Mouse (Mus musculus) fat pad, adult 2 months (tissue): ENCODE measurements around the gene Rab3gap1.

Experiments used
- DNase-seq: peaks from one replicate; pipeline ENCODE4 v3.0.0-alpha.2; 2011; ENCODE audit warnings: low read depth, low spot score; ENCODE audit errors: extremely low read depth

The Rab3gap1 gene

DNA sequence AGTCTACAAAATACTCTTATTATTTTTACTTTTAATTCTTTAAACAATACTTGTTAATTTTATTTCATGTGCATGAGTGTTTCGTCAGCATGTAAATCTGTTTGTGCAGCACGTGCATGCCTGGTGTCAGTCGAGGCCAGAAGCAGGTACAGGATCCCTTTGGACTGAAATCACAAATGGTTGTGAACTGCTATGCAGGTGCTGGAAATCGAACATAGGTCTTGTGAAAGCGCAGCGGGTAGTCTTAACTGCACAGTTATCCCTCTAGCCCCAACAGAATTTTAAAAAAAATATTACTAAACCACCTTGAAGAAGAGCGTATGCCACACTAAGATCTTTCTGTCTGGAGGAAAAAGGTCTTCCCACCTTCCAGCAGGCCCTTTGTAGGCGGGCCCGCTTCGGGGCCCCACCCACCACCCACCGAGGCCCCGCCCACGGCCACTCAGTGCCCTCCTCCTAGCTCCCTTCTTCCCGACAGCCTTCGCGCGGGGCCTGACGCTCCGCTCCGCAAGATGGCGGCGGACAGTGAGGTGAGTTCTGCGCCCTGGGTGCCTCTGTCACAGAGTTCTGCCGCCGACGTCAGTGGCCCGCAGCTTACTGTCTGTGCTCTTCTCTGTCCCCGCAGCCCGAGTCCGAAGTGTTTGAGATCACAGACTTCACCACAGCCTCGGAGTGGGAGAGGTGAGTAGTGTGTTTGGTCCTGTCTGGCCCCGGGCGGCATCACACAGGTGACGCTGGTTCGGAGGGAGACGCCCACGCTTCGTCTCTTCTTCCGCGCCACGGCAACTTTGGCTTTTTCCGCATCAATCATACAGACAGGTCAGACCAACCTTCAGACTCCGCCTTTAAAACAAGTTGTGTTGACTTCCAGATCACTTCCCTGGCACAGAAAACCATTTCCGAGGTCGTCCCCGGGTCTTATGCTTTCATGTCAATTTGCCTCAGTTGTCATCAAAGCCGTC is at the start of gene Rab3gap1:
Gene Rab3gap1, plus strand, starts transcription at position 474 of the 962 bp plus-strand sequence.
- no peak for DNase-seq

DNA sequence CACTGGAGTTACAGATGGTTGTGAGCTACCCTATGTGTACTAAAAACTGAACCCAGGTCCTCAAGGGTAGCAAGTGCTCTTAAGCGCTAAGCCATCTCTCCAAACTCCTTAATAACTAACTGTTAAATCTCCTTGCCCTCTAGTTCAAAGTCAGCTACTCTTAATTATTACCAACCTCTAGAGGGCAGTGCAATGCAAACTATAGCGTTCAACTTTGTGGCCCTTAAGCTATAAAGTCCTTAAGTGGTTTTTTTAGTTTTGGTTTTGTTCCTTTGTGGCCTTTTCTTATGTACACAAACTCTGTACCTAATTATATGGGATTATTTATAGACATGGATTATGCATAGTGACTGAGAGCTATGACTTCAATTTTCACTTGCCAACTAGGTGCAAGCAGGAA is 41.2 kb upstream of the Rab3gap1 start:
- DNase-seq = peak; percentile 14

DNA sequence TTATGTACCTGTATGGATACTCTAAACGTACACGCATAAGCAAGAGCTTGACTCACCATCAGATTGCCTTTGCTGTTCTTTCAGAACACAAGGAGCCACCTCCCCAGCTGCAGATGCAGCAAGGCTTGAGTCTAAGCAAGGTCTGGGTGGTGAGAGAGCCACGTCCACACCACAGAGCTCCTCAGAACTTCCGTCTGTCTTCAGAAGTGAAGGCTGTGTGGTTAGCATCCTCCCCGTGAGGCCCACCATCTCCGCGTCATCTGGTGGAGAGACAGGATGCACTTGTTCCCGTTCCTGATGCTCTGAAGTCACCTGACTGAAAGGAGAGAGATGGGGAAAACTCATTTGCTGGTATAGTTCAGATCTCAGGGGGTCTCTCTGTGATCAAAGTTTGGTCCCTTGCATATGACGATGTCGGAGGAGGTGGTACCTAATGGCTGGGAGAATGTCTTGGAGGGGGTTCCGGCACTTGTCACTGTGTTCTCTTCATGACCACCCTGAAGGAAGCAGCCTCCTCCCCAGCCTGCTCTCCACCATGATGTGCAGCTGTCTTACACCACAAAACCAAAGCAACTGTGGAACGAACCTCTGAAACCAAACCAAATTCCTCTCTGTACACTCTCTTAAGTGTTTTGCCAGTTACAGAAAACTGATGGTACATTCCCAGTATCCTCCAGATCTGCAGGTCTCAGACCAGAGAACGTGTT is 38.2 kb upstream of the Rab3gap1 start:
- no peak for DNase-seq

DNA sequence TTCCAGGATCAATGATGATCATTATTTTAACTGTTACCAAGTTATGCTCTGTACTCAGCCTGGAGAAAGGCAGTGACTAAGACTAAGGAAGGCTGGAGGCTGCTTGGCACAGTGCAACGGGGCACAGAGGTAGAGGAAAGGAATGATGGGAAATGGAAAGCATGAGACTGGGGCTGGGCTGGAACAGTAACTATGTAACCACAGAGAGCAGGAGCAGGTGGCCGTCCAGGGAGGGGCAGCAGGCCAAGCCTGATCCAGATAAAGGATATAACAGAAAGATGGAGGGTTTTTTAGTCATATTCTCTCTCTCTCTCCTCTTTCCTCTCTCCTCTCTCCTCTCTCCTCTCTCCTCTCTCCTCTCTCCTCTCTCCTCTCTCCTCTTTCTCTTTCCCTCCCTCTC is 34.9 kb upstream of the Rab3gap1 start:
- no peak for DNase-seq

DNA sequence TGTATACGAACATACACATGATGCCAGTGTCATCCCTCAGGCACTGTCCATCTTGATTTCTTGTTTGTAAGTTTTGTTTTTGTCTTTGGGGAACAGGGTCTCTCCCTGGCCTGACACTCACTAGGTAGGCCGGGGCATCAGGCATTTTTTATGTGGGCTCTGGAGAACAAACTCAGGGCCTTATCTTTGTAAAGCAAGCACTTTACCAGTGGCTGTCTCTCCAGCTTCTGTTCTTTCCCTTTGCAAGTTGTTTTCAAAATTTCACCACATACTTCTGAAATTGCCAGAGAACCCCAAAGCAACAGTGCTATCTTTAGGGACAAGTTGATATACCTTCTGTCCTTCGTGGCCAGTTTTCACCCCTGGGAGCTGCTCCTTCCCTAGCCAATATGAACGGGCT is 34.4 kb upstream of the Rab3gap1 start:
- no peak for DNase-seq

DNA sequence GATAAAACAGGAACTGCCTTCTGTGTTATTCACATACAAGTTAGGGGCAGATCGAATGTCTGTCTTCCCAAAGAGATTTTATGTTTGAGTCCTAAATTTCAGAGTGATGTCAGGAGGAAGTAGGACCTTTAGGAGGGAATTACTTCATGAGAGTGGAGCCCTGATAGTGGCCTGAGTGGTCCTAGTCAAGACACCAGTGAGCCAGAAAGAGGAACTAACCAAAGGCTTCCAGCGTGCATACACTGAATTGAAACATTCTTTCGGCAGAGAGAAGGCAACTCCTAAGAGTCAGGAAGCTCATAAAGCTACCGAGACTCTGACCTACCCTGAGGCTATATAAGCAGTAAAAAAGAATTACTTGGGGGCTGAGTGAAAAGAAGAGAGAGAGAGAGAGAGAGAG is 32.0 kb upstream of the Rab3gap1 start:
- DNase-seq = no peak

DNA sequence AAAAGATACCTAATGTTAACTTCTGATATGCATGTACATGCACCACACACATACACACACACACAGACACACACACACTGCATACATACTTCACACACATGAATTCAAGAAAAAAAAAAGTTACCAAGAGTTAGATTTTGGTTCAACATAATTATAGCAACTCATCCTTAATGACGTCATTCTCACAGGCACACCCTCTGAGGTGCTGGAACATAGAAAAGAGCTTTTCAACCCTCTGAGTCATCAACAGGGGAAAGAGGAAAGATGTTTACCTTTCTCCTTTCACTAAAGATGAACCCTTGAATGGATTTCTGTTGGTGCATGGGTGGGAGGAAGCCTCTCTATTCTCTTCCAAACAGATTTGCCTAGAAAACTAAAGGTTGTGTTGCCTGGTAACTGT is 30.0 kb upstream of the Rab3gap1 start:
- DNase-seq = no peak

DNA sequence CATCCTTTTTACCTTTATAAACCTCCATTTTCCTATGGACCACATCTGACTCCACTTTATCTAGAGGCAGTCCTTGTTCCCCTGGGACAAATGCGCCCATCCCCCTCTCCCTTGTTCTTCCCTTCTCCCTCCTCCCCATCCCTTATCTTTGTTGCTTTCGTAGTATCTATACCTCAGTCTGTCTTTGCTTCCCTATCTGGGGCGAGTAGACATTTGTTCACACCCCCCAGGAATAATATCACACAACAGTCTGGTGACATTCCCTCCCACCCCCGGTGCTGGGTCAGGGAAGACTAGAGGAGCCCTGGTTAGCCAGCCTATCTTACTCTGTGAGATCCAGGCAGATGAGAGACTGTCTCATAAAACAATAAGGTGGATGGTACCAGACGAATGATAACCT is 23.1 kb upstream of the Rab3gap1 start:
- DNase-seq = no peak

DNA sequence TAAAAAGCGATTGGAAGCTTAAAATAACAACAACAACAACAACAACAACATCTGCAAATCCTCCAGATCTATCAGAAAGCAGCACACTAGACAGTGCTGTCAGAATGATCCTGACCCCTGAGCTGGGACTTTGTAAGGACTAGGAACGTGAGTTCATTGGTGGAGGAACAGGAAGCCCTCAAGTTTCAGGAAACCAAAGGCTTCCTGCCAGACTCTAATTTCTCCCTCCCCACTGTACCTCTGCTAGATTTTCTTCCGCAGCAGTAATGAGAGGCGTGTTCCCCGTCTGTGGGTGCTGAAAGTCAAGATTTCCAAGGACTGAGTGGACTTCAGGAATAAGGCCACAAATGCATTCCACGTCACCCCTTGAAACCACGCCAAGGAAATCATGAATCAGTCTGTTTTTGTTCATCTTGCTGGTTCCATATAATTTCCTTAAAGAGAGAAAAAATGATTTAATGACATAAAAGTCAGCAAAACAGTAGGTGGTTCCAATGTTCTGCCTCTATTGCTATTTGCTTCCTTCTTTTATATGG is 18.4 kb upstream of the Rab3gap1 start:
- DNase-seq = no peak

- DNase-seq = no peak
Measured at GRCm38 (mm10) chr1:127854486-127855222, 13.9 kb upstream of the Rab3gap1 start, which contains the start of gene Map3k19. TSS of gene Map3k19 (minus strand) at chr1:127855031.

DNA sequence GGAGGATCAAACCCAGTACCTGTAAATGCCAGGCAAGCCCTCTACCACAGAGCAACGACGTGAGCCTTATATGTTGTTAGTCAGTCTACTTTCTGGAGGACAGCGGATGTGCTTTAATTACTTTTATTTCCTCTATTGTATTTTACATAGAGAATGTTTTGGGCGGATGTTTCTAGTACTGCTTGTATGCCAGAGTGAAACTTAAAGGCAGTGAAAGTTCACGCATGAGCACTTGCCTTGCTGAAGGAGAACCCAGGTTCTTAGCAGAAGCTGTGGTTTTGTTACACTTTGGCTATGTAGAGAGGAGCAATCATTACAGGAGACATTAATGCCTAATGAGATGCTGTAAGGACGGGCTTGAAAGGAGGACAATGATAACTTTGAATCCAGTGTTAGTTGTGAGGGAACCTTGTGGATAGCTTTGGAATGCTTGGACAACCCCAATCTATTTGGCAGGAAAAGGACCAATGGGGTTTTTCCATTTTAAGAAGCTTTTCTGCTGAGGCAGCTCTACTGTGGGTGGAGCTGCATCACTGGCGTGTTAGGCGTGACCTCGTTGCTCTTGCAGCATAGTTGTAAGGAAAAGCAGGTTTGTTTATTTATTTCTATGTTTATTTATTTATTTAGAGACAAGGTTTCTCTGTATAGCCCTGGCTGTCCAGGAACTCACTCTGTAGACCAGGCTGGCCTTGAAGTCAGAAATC is 9.5 kb upstream of the Rab3gap1 start:
- DNase-seq = no peak

DNA sequence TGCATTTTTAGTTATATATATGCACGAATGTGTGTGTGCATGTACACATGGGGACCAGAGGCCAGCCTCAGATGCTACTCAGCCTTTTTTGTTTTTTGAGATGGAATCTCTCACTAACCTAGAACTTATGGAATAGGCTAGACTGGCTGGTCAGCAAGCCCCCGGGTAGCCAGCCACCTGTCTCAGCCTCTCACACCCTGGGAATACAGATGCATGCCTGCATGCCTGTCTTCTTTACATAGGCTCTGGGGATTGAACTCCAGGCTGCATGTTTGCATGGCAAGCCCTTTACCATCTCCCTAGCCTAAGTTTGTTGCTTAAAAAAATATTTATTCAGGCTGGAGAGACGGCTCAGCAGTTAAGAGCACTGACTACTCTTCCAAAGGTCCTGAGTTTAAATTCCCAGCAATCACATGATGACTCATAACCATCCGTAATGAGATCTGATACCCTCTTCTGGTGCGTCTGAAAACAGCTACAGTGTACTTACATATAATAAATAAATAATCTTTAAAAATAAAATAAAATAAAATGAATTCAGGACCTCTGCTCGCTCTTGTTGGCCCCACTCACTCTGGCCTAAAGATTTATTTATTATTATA is 8.7 kb upstream of the Rab3gap1 start:
- DNase-seq = no peak

- no peak for DNase-seq
Measured at GRCm38 (mm10) chr1:127860492-127860891, 8.1 kb upstream of the Rab3gap1 start.

- no peak for DNase-seq
Measured at GRCm38 (mm10) chr1:127861900-127862299, 6.7 kb upstream of the Rab3gap1 start.

- DNase-seq = no peak
Measured at GRCm38 (mm10) chr1:127863806-127864205, 4.8 kb upstream of the Rab3gap1 start.

DNA sequence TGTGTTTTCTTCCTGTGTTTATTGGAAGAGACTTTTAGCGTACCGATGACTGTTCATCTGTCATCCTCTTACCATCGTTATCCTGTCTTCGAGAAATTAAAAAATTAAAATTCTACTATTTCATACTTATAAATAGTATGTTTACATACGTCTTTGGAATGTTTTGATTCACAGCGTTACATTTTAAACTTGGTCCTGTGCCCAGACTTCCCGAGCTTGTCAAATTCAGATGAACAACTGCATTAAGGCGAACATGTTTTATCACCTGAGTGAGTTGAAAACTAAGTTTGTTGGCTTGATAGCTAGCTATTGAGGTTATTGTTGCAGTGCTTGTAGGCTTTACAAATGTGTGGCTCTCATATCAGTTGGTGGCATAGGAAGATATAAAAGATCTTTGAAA is 703 bp downstream of the Rab3gap1 start:
- DNase-seq = no peak

- peak; percentile 62 for DNase-seq
Measured at GRCm38 (mm10) chr1:127899401-127899800, 30.8 kb downstream of the Rab3gap1 start.

DNA sequence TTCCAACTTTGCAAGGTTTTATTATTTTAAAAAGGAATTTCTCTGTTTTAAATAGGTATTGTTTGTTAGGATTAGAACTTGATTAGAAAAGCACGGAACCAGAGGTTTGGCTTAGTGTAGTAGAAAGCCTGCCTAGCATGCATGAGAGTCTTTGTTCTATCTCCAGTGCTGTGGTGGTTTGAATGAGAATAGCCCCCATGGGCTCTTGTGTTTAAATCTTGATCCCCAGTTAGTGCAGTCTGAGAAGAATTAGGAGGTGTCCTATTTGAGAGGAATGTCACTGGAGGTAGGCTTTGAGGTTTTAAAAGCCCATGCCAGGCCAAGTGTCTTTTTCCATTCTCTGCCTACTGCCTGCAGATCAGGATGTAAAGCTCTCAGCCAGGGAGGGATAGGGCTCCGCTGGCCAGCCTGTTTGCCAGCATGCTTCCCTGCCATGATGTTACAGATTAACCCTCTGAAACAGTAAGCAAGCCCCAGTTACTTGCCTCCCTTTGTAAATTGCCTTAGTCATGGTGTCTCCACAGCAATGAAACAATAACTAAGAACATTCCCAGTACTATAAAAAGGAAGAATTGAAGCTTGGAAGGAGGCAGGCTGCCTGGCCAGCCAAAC is 36.3 kb downstream of the Rab3gap1 start:
- DNase-seq = no peak

DNA sequence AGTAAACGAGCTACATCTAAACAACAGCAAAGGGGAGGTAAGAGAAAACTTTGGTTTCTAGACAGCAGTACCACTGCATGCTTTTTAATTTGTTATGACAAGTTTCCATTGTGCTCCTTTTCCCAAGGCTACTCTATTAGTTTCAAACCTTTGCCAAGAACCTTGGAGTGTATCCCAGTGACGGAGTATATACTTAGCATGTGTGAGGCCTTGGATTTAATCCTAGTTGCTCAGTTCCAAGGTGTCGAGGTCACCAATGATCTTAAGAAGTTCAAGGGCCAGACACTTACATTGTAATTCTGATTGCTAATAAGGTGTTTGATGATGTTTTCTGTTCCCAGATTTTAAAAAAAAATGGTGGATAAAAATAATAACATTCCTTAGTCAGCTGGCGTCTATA is 44.5 kb downstream of the Rab3gap1 start:
- DNase-seq = peak; percentile 54

- no peak for DNase-seq
Measured at GRCm38 (mm10) chr1:127915316-127915715, 46.7 kb downstream of the Rab3gap1 start.
